Mouse (Mus musculus): ENCODE data around the gene Ptpn14. TPM values are rescaled to one million over a fixed set of nuclear protein-coding genes. Genes with fewer than 3 reads are reported as not detected.
A peak's percentile ranks its signal among the peaks of the same experiment; 100 is the strongest.

Ptpn14 gene
- polyA plus RNA-seq, 1 experiment from 2014 or later: 11.6 TPM

GRCm38 (mm10) chr1:189899526-189899925, 171.5 kb downstream of the Ptpn14 start:
- Histone ChIP-seq H3K4me2 (no peak overlapping the region), H3K4me3 (no peak overlapping the region), H3K4me1 (replicated peaks) (peaks cover 53% of the 10 kb centered on the region), H3K27me3 (replicated peaks) (no peaks in the 10 kb centered on the region), H3K9ac (no peak overlapping the region), H3K36me3 (peaks cover 50% of the 10 kb centered on the region), H3K27ac (ENCODE audit: poor library complexity, severe bottlenecking) (peak overlapping the region; percentile 74), H3K9me3 (replicated peaks) (no peaks in the 10 kb centered on the region)
- 72% methylated on average over 6 of the region's 6 CpGs for WGBS
- no peak for ATAC-seq (ENCODE audit: insufficient number of reproducible peaks, low FRiP score)

- peaks cover 27% of the 10 kb centered on the region for H3K36me3 ChIP-seq
- peaks cover 57% of the 10 kb centered on the region for H3K4me1 ChIP-seq (replicated peaks)
Measured at GRCm38 (mm10) chr1:189902413-189902812, 174.3 kb downstream of the Ptpn14 start.

GRCm38 (mm10) chr1:189903169-189903568, 175.1 kb downstream of the Ptpn14 start:
- Histone ChIP-seq H3K4me2 (no peak overlapping the region), H3K4me3 (no peak overlapping the region), H3K9ac (no peak overlapping the region), H3K36me3 (peaks cover 32% of the 10 kb centered on the region), H3K9me3 (replicated peaks) (no peaks in the 10 kb centered on the region), H3K27ac (ENCODE audit: poor library complexity, severe bottlenecking) (no peak overlapping the region), H3K27me3 (replicated peaks) (no peaks in the 10 kb centered on the region), H3K4me1 (replicated peaks) (peaks cover 55% of the 10 kb centered on the region)
- ATAC-seq (ENCODE audit: insufficient number of reproducible peaks, low FRiP score): no peak
- WGBS: 75% methylated on average over 11 of the region's 11 CpGs

More at GRCm38 (mm10) chr1:189902413-189902812, 174.3 kb downstream of the Ptpn14 start:
- Histone ChIP-seq H3K4me2 (no peak overlapping the region), H3K9ac (no peak overlapping the region), H3K9me3 (replicated peaks) (no peaks in the 10 kb centered on the region), H3K4me3 (no peak overlapping the region), H3K27me3 (replicated peaks) (no peaks in the 10 kb centered on the region), H3K27ac (ENCODE audit: poor library complexity, severe bottlenecking) (no peak overlapping the region)
- no peak for ATAC-seq (ENCODE audit: insufficient number of reproducible peaks, low FRiP score)
- 90% methylated on average over 9 of the region's 9 CpGs for WGBS

GRCm38 (mm10) chr1:189910685-189911345, 182.7 kb downstream of the Ptpn14 start:
- H3K4me2 ChIP-seq: peak overlapping the region; percentile 45
- H3K9ac ChIP-seq: peak overlapping the region; percentile 48; the same call in 1 of the 2 replicates
- WGBS: 37% methylated on average over 13 of the region's 13 CpGs
- peaks cover 68% of the 10 kb centered on the region for H3K4me1 ChIP-seq (replicated peaks)
- peak overlapping the region; percentile 72 for H3K27ac ChIP-seq (ENCODE audit: poor library complexity, severe bottlenecking)
- ATAC-seq (ENCODE audit: insufficient number of reproducible peaks, low FRiP score): peak; percentile 47; the same call in 1 of the 2 replicates
- peaks cover 40% of the 10 kb centered on the region for H3K36me3 ChIP-seq
- no peaks in the 10 kb centered on the region for H3K27me3 ChIP-seq (replicated peaks)
- no peaks in the 10 kb centered on the region for H3K9me3 ChIP-seq (replicated peaks)
- H3K4me3 ChIP-seq: no peak overlapping the region

GRCm38 (mm10) chr1:189913093-189913760, 185.2 kb downstream of the Ptpn14 start:
- Histone ChIP-seq H3K4me3 (no peak overlapping the region), H3K36me3 (peaks cover 29% of the 10 kb centered on the region), H3K4me2 (no peak overlapping the region), H3K4me1 (replicated peaks) (peaks cover 80% of the 10 kb centered on the region), H3K9me3 (replicated peaks) (no peaks in the 10 kb centered on the region), H3K27me3 (replicated peaks) (no peaks in the 10 kb centered on the region), H3K9ac (no peak overlapping the region), H3K27ac (ENCODE audit: poor library complexity, severe bottlenecking) (no peak overlapping the region)
- WGBS: 80% methylated on average over 21 of the region's 21 CpGs
- no peak for ATAC-seq (ENCODE audit: insufficient number of reproducible peaks, low FRiP score)

GRCm38 (mm10) chr1:189916422-189917125, 188.5 kb downstream of the Ptpn14 start:
- Histone ChIP-seq H3K9ac (peak overlapping the region; percentile 37; the same call in 1 of the 2 replicates), H3K36me3 (peaks cover 10% of the 10 kb centered on the region), H3K4me2 (0 out of 2 replicates have a peak overlapping the region, but pooled peaks have one; percentile 11), H3K4me3 (no peak overlapping the region), H3K27me3 (replicated peaks) (no peaks in the 10 kb centered on the region), H3K27ac (ENCODE audit: poor library complexity, severe bottlenecking) (peak overlapping the region; percentile 56; the same call in 1 of the 2 replicates), H3K9me3 (replicated peaks) (no peaks in the 10 kb centered on the region), H3K4me1 (replicated peaks) (peaks cover 79% of the 10 kb centered on the region)
- no peak for ATAC-seq (ENCODE audit: insufficient number of reproducible peaks, low FRiP score)
- 62% methylated on average over 10 of the region's 10 CpGs for WGBS

- no peak overlapping the region for H3K4me2 ChIP-seq
- no peak for ATAC-seq (ENCODE audit: insufficient number of reproducible peaks, low FRiP score)
- no peak overlapping the region for H3K9ac ChIP-seq
- no peaks in the 10 kb centered on the region for H3K27me3 ChIP-seq (replicated peaks)
- H3K4me3 ChIP-seq: no peak overlapping the region
- peaks cover 74% of the 10 kb centered on the region for H3K4me1 ChIP-seq (replicated peaks)
- peaks cover 10% of the 10 kb centered on the region for H3K36me3 ChIP-seq
- peak overlapping the region; percentile 56; the same call in 1 of the 2 replicates for H3K27ac ChIP-seq (ENCODE audit: poor library complexity, severe bottlenecking)
- H3K9me3 ChIP-seq (replicated peaks): no peaks in the 10 kb centered on the region
- 40% methylated on average over 4 of the region's 4 CpGs for WGBS
Measured at GRCm38 (mm10) chr1:189917126-189917500, 189.0 kb downstream of the Ptpn14 start.

GRCm38 (mm10) chr1:189919756-189920155, 191.7 kb downstream of the Ptpn14 start:
- no peak overlapping the region for H3K4me2 ChIP-seq
- no peak for ATAC-seq (ENCODE audit: insufficient number of reproducible peaks, low FRiP score)
- peaks cover 73% of the 10 kb centered on the region for H3K4me1 ChIP-seq (replicated peaks)
- no peak overlapping the region for H3K9ac ChIP-seq
- no peaks in the 10 kb centered on the region for H3K36me3 ChIP-seq
- H3K9me3 ChIP-seq (replicated peaks): no peaks in the 10 kb centered on the region
- no peaks in the 10 kb centered on the region for H3K27me3 ChIP-seq (replicated peaks)
- no peak overlapping the region for H3K4me3 ChIP-seq
- 82% methylated on average over 3 of the region's 3 CpGs for WGBS
- no peak overlapping the region for H3K27ac ChIP-seq (ENCODE audit: poor library complexity, severe bottlenecking)

- Histone ChIP-seq H3K4me1 (replicated peaks) (peaks cover 79% of the 10 kb centered on the region), H3K9me3 (replicated peaks) (no peaks in the 10 kb centered on the region), H3K4me2 (peak overlapping the region; percentile 86), H3K4me3 (peak overlapping the region; percentile 88), H3K36me3 (no peaks in the 10 kb centered on the region), H3K27ac (ENCODE audit: poor library complexity, severe bottlenecking) (peak overlapping the region; percentile 95), H3K9ac (peak overlapping the region; percentile 98), H3K27me3 (replicated peaks) (no peaks in the 10 kb centered on the region)
- no peak for ATAC-seq (ENCODE audit: insufficient number of reproducible peaks, low FRiP score)
- WGBS: 25% methylated on average over 28 of the region's 28 CpGs
Measured at GRCm38 (mm10) chr1:189920701-189921567, 192.9 kb downstream of the Ptpn14 start.

- Histone ChIP-seq H3K4me2 (peak overlapping the region; percentile 86), H3K36me3 (no peaks in the 10 kb centered on the region), H3K27me3 (replicated peaks) (no peaks in the 10 kb centered on the region), H3K27ac (ENCODE audit: poor library complexity, severe bottlenecking) (peak overlapping the region; percentile 95), H3K9me3 (replicated peaks) (no peaks in the 10 kb centered on the region), H3K4me3 (peak overlapping the region; percentile 88), H3K9ac (peak overlapping the region; percentile 98), H3K4me1 (replicated peaks) (peaks cover 79% of the 10 kb centered on the region)
- WGBS: 2% methylated on average over 4 of the region's 4 CpGs
- ATAC-seq (ENCODE audit: insufficient number of reproducible peaks, low FRiP score): no peak
Measured at GRCm38 (mm10) chr1:189921568-189921817, 193.4 kb downstream of the Ptpn14 start.

All from heart, embryonic 12.5 days (tissue).